Mouse (Mus musculus) heart, embryonic 16.5 days (tissue): ENCODE data around the gene Gabpb1. TPM values are rescaled to one million over a fixed set of nuclear protein-coding genes. Genes with fewer than 3 reads are reported as not detected.
A peak's percentile ranks its signal among the peaks of the same experiment; 100 is the strongest.

Source experiments
- ATAC-seq: fragments of 200-750 bp; cut with Nextera tagmentation; replicated peaks from 2 replicates; pipeline ENCODE4 v1.8.0; 2017; ENCODE audit warnings: moderate number of reproducible peaks; ENCODE audit not compliant: insufficient read depth, low FRiP score; ENCODE audit errors: extremely low read depth
- H3K27ac ChIP-seq: fragments of 300-500 bp; sonication (generic); 2 replicates; pipeline ENCODE4 v1.5.1; 2014; ENCODE audit warnings: mild to moderate bottlenecking, low read length, control low read depth, moderate library complexity
- H3K27me3 ChIP-seq: fragments of 300-500 bp; sonication (generic); 2 replicates; pipeline ENCODE4 v1.6.1; 2014; ENCODE audit warnings: low read length, mixed read lengths; ENCODE audit not compliant: control insufficient read depth, insufficient read depth
- H3K36me3 ChIP-seq: fragments of 300-500 bp; sonication (generic); 2 replicates; pipeline ENCODE4 v1.6.1; 2014; ENCODE audit not compliant: control insufficient read depth, insufficient read depth
- H3K4me1 ChIP-seq: fragments of 300-500 bp; sonication (generic); 2 replicates; pipeline ENCODE4 v1.6.1; 2014; ENCODE audit warnings: low read length, mixed read lengths; ENCODE audit not compliant: control insufficient read depth, insufficient read depth
- H3K4me2 ChIP-seq: fragments of 300-500 bp; sonication (generic); 2 replicates; pipeline ENCODE4 v1.6.1; 2014; ENCODE audit warnings: low read depth, mild to moderate bottlenecking, control low read depth, low read length
- H3K4me3 ChIP-seq: fragments of 300-500 bp; sonication (generic); 2 replicates; pipeline ENCODE4 v1.5.1; 2014; ENCODE audit warnings: mild to moderate bottlenecking, control low read depth, low read length
- H3K9ac ChIP-seq: fragments of 300-500 bp; sonication (generic); 2 replicates; pipeline ENCODE4 v1.6.1; 2014; ENCODE audit warnings: low read length, control low read depth
- H3K9me3 ChIP-seq: fragments of 300-500 bp; sonication (generic); replicated peaks from 2 replicates; pipeline ENCODE4 v1.6.1; 2016; ENCODE audit warnings: low read length; ENCODE audit not compliant: control insufficient read depth
- WGBS: fragments of 180-500 bp; shearing (Covaris S2); extraction: QIAGEN DNeasy Blood & Tissue Kit; methylation state at CpG from one replicate; pipeline ENCODE4 v1.1.7; 2014; 5-methylcytosine and 5-hydroxymethylcytosine counted together
- polyA plus RNA-seq: library from polyadenylated mRNA; unstranded; fragments of >200 nt; fragmentation: Nextera tagmentation; extraction: Ambion mirVana; gene quantifications from 2 replicates; pipeline ENCODE4 v1.2.1, GENCODE M21; 2015

The Gabpb1 gene
- polyA plus RNA-seq, 1 experiment from 2014 or later = 34.6 TPM

- Histone ChIP-seq H3K9me3 (no peaks in the 10 kb centered on the region), H3K9ac (no peak overlapping the region), H3K27me3 (no peaks in the 10 kb centered on the region), H3K4me2 (no peak overlapping the region), H3K36me3 (peaks cover 23% of the 10 kb centered on the region; the same call in 1 of the 2 replicates), H3K27ac (no peak overlapping the region), H3K4me3 (no peak overlapping the region), H3K4me1 (no peaks in the 10 kb centered on the region)
- ATAC-seq = no peak
- WGBS = 85% methylated on average over 4 of the region's 4 CpGs
Observed at GRCm38 (mm10) chr2:126652929-126653328, 23.2 kb downstream of the Gabpb1 start.

- no peak overlapping the region for H3K27ac ChIP-seq
- ATAC-seq = no peak
- H3K9me3 ChIP-seq = no peaks in the 10 kb centered on the region
- no peak overlapping the region for H3K9ac ChIP-seq
- H3K36me3 ChIP-seq = peaks cover 32% of the 10 kb centered on the region
- no peak overlapping the region for H3K4me2 ChIP-seq
- no peaks in the 10 kb centered on the region for H3K4me1 ChIP-seq
- no peaks in the 10 kb centered on the region for H3K27me3 ChIP-seq
- H3K4me3 ChIP-seq = no peak overlapping the region
- 91% methylated on average over 3 of the region's 3 CpGs for WGBS
Observed at GRCm38 (mm10) chr2:126647762-126648161, 28.4 kb downstream of the Gabpb1 start.

- 85% methylated on average over 5 of the region's 5 CpGs for WGBS
- Histone ChIP-seq H3K4me3 (no peak overlapping the region), H3K27ac (no peak overlapping the region), H3K36me3 (peaks cover 25% of the 10 kb centered on the region), H3K4me1 (no peaks in the 10 kb centered on the region), H3K27me3 (no peaks in the 10 kb centered on the region), H3K9me3 (no peaks in the 10 kb centered on the region), H3K4me2 (no peak overlapping the region), H3K9ac (no peak overlapping the region)
- no peak for ATAC-seq
Observed at GRCm38 (mm10) chr2:126646461-126646860, 29.7 kb downstream of the Gabpb1 start.

- H3K9ac ChIP-seq = no peak overlapping the region
- peaks cover 27% of the 10 kb centered on the region for H3K36me3 ChIP-seq
- H3K4me3 ChIP-seq = no peak overlapping the region
- 91% methylated on average over 1 of the region's 1 CpGs for WGBS
- H3K4me1 ChIP-seq = no peaks in the 10 kb centered on the region
- H3K4me2 ChIP-seq = no peak overlapping the region
- no peak for ATAC-seq
- H3K9me3 ChIP-seq = peaks cover 3% of the 10 kb centered on the region
- no peak overlapping the region for H3K27ac ChIP-seq
- no peaks in the 10 kb centered on the region for H3K27me3 ChIP-seq
Observed at GRCm38 (mm10) chr2:126644768-126645167, 31.4 kb downstream of the Gabpb1 start.

GRCm38 (mm10) chr2:126640298-126640697 is 35.8 kb downstream of the Gabpb1 start:
- H3K4me1 ChIP-seq = no peaks in the 10 kb centered on the region
- no peak overlapping the region for H3K9ac ChIP-seq
- H3K9me3 ChIP-seq = peaks cover 3% of the 10 kb centered on the region
- H3K27ac ChIP-seq = no peak overlapping the region
- no peak overlapping the region for H3K4me2 ChIP-seq
- H3K27me3 ChIP-seq = no peaks in the 10 kb centered on the region
- H3K4me3 ChIP-seq = no peak overlapping the region
- ATAC-seq = no peak
- H3K36me3 ChIP-seq = peaks cover 29% of the 10 kb centered on the region
- 88% methylated on average over 2 of the region's 2 CpGs for WGBS

- no peak overlapping the region for H3K4me3 ChIP-seq
- no peaks in the 10 kb centered on the region for H3K27me3 ChIP-seq
- H3K36me3 ChIP-seq = peaks cover 28% of the 10 kb centered on the region
- no peak overlapping the region for H3K4me2 ChIP-seq
- no peak for ATAC-seq
- no peaks in the 10 kb centered on the region for H3K4me1 ChIP-seq
- 0 out of 2 replicates have a peak overlapping the region, but pooled peaks have one; percentile 35 for H3K27ac ChIP-seq
- WGBS = 62% methylated on average over 12 of the region's 12 CpGs
- no peak overlapping the region for H3K9ac ChIP-seq
- peaks cover 3% of the 10 kb centered on the region for H3K9me3 ChIP-seq
Observed at GRCm38 (mm10) chr2:126635939-126636823, 40.0 kb downstream of the Gabpb1 start.

GRCm38 (mm10) chr2:126633165-126633564 is 43.0 kb downstream of the Gabpb1 start:
- Histone ChIP-seq H3K4me3 (no peak overlapping the region), H3K36me3 (peaks cover 13% of the 10 kb centered on the region), H3K27me3 (no peaks in the 10 kb centered on the region), H3K27ac (no peak overlapping the region), H3K4me1 (no peaks in the 10 kb centered on the region), H3K9ac (no peak overlapping the region), H3K4me2 (no peak overlapping the region), H3K9me3 (no peaks in the 10 kb centered on the region)
- no peak for ATAC-seq
- WGBS = 87% methylated on average over 2 of the region's 2 CpGs

- peaks cover 7% of the 10 kb centered on the region for H3K36me3 ChIP-seq
- no peak overlapping the region for H3K9ac ChIP-seq
- WGBS = 78% methylated on average over 9 of the region's 9 CpGs
- H3K4me3 ChIP-seq = no peak overlapping the region
- H3K9me3 ChIP-seq = no peaks in the 10 kb centered on the region; the same call in 1 of the 2 replicates
- no peaks in the 10 kb centered on the region for H3K4me1 ChIP-seq
- H3K27ac ChIP-seq = no peak overlapping the region
- H3K27me3 ChIP-seq = no peaks in the 10 kb centered on the region
- no peak overlapping the region for H3K4me2 ChIP-seq
- ATAC-seq = no peak
Observed at GRCm38 (mm10) chr2:126628455-126628995, 47.6 kb downstream of the Gabpb1 start.

- Histone ChIP-seq H3K4me3 (no peak overlapping the region), H3K36me3 (no peaks in the 10 kb centered on the region), H3K4me1 (peaks cover 9% of the 10 kb centered on the region), H3K9ac (no peak overlapping the region), H3K27me3 (no peaks in the 10 kb centered on the region), H3K4me2 (no peak overlapping the region), H3K27ac (no peak overlapping the region), H3K9me3 (no peaks in the 10 kb centered on the region; the same call in 1 of the 2 replicates)
- ATAC-seq = no peak
Observed at GRCm38 (mm10) chr2:126623138-126623537, 53.0 kb downstream of the Gabpb1 start.
